Mouse (Mus musculus): ENCODE data around the gene Ntm. TPM values are rescaled to one million over a fixed set of nuclear protein-coding genes. Genes with fewer than 3 reads are reported as not detected.
A peak's percentile ranks its signal among the peaks of the same experiment; 100 is the strongest.

The Ntm gene
- total RNA-seq, 2 experiments from 2014 or later: 136 to 166 TPM

DNA sequence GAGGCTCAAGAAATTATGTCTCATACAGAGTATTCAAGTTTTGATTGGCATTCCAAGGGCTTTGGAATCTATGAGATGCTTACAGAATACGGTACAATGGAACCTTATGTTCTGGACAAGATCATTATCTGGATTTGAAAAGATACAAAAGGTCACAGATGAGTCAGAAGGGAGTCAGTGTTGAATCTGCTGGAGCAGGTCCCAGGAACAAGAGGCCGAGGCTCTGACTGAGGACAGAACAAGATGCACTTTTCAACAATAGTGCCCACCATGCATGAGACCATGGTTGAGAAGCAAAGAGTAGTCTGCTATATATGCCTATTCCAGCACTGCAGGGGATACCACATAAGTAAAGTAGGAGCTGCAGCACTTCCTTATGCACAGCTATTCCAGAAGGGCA is 710.1 kb downstream of the Ntm start:
- no peak for DNase-seq (ENCODE audit: low spot score in 2 of 2)

DNA sequence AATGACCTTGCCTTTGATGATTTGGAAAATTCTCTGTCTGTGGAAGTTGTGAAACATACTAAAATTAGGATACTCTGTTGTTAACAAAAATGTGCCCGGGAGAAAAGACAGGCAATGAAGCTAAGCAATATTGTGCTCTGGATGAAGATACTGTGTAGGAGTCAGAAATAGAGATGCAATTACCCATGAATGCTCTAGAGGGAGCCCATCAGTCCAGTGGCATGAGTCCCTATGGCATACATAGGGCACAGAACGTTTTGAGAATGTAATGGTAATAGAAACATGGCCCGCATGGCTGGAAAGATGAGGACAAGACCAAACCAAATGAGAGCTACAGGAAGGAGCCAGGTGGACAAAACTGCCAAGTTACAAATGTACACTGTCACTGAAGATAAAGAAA is 712.1 kb downstream of the Ntm start:
- DNase-seq (ENCODE audit: low spot score in 2 of 2): no peak

DNA sequence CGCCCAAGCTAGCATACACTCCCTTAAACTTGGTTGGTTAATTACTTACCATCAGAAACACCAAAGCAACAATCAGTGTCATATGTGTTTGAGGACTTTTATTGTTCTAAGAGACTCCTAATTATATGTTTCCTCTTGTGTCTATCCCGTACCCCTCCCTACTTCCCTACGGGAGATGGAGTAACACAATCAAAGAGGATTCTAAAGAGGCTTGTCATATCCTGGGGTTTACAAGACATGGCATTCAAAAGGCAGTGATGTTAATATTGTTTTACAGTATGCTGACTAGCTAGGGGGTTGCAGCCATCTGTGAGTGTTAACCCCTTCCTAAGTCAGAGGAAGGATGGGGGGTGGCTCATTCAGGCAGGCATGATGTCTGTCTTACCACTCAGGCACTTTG is 715.1 kb downstream of the Ntm start:
- DNase-seq (ENCODE audit: low spot score in 2 of 2): no peak

DNA sequence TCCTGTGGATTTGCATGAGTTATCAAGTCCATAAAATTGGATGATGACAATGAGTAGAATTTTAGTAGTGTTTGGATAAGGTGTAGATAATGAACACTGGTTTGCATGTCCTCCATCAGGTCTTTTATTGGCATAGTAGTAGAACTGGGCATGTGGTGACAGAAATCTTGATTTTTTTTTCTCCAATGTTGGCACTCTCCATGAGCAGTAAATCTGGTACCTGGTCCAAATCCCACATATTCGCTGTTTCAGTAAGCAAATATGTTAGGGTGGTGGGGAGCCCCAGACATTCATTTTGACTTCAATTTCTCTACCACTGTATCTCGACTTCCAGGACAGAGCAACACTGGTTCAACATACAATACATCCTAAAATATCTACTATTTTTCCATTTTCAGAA is 718.9 kb downstream of the Ntm start:
- no peak for DNase-seq (ENCODE audit: low spot score in 2 of 2)

DNA sequence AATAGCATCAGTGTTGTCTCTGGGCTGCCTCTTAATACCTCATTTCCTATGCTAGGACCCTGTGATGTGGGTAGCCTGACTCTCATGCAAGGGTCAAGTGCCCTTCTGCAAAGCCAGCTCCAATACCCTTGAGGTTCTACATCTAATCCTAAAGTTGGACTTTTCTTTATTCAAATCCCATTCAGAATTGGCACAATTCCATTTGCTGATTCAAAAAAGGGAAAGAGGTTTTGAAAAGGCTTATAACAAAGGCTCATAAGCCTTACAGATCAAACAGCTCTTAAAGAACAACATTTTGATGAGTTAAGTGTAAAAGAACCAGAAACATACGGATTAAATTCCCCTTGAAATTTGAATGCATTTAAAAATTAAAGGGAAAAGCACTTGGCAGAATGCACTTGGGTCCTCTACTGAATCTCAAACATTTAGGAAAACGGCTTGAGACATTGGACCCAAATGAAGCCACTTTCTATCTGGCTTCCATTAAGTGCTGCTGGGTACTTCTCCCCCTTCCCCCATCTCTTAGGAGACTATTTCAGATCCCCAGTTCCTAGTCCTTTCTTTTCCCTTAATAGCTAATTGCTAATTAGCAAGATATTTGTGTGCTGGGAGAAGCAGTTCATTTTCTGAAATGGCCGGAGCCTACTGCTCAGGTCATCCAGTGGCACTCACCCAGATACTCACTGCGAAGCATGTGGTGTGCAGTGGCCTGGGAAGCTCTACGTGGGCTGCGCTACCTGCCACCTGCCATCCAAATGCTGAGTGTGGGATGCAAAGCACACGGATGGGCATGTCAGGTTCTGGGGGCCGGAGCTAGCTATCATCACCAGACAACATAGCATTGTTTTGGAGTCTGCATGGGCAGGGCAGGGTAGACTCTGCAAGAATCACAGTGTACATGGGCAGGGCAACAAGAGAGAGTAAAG is 720.2 kb downstream of the Ntm start:
- no peak for DNase-seq (ENCODE audit: low spot score in 2 of 2)

DNA sequence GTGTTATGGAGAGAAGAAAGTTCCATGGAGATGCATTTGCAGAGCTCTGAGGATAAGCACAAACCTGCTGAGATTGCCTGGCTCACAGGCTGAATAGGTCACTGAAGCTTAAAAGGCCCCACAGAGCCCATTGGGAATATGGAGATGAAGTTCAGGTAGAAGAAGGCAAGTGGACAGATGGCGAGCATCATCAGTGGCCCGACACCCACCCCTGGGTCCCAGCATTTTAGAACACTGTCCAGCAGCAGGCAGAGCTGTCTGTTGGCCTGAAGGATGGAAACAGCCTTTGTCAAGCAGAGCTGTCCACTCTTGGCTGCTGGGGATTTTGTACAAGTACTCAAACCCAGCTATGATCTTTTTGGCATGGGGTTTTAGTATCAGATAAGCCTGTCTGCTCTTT is 722.1 kb downstream of the Ntm start:
- no peak for DNase-seq (ENCODE audit: low spot score in 2 of 2)

DNA sequence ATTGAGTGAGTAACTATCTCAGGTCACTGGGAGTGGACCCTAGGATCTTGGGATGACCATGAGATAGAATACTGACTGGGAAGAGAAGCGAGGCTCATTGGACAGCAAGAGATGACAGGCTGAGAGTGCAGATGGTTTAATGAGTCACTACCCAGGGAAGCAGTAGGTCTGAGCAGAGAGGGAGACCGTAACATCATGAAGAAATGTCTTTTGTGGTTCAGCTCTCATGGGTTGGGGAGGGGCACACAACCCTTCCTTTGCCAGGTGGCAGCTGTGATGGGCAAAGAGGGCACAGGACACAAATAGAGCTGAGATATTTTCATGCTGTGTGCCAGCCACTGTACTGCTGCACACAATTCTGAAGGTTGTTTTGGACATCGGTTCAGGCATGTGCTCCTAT is 724.0 kb downstream of the Ntm start:
- DNase-seq (ENCODE audit: low spot score in 2 of 2): no peak

DNA sequence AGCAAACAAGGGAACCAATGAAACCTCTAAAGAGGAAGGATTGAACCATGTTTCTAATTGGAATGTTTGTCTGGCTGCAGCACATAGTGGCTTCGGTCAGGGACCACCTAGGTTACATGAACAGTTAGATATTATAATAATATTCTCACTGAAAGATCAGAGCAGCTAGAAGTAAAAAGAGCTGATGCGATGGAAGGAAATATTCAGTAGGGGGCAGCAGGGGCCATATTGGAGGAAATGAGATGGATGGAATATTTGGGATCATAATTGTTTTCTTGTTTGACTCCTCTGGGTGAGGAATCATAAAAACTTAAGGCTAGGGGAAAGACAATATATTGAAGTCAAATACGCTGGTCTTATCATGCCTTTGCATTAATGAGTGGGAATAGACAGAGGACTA is 726.2 kb downstream of the Ntm start:
- no peak for DNase-seq (ENCODE audit: low spot score in 2 of 2)

DNA sequence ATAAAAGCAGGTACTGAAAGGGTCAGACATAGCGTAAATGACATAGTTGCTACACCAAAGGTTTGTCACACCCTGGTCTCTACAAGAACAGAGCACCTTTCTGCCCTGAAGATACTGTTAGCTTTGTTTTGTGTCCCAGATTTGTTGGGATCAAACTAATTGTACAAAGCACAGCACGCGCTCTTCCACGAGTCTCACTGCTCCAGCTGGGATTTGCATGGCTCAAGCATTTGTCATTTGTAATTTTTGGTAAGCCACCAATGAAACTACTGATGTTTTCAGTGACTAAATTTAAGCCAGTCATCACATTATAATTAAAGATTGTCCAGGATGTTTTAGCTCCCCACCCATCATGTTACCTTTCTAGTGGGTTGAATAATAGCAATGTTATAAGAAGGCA is 735.2 kb downstream of the Ntm start:
- peak in 1 of 2 experiments; percentile 55 for DNase-seq (ENCODE audit: low spot score in 2 of 2)

DNA sequence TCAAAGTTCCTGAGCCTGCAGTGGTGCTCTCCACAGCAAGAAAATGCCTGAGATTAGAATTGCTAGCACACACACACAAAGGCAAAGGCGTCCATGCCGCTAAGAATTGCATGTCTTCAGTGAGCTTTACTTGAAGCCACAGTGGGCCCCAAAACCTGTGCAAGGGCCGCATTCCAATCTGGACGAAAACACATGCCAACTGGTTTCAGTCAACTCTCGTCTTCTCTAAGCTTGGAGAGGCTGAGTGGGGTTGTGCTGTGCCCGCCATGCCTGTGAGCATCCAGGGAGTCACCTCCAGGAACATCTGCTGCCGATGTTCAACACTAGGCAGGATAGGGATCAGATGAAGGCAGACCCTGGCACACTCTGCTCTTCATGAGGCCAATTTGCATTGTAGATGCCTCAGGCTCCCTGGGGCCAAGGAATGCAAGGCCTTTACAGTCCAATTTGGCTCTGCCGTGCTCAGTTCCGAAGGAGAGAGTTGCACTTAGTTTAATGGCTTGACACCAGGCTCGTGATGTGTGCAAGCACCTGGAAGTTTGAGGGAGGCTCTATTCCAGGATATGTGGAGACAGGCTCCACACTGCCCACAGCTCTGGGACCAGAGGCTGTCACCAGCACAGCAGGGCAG is 739.9 kb downstream of the Ntm start:
- DNase-seq (ENCODE audit: low spot score in 2 of 2): no peak

DNA sequence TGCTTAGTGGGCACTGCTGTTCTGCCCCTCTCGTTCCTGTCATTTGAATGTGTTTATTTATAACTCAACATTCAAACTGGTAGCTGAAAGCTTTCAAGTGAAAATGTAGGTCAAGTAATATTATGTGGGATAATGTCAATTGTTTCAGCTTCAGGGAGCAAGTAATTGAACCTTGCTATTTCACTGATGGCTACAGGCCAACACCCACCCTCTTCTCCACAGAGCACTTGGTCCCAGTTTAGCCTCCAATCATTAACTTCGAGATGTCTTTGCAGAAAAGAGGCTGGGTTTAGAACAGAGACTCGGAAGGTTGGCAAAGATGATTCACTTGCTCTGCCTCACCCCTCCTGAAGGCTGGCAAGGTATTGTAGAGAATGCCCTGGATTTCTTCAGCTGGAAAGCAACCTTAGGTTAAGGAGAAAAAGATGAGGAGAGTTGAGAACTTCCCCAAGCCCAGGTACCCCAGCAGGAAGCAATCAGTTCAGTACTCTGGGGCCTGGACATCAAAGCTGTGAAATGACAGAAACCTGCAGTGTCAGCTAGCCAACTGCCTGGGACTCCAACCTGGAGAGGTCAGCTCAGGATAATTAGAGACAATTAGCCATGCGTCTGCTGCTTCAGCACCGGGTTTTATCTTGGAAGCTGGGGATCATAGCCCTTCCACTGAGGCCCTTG is 741.9 kb downstream of the Ntm start:
- no peak for DNase-seq (ENCODE audit: low spot score in 2 of 2)

DNA sequence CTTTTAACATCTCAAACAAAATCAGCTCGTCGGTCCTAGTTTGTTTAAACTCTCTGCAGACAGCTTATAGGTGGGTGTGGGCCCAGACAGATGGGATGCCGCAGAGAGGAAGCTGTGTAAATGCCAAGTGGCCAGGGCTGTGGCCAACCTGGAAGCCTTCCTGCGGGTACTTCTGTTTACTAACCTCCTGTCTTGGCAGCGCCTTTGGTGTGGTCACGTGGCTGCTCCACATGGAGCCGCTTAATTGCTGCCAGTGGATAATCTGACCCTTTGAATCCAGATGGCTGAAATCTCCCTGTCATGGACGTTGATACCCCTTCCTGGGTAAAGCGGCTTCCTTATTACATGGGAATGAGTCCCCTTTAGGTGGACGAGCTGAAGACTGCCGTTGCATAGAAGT is 742.4 kb downstream of the Ntm start:
- peak in 1 of 2 experiments; percentile 63 for DNase-seq (ENCODE audit: low spot score in 2 of 2)

DNA sequence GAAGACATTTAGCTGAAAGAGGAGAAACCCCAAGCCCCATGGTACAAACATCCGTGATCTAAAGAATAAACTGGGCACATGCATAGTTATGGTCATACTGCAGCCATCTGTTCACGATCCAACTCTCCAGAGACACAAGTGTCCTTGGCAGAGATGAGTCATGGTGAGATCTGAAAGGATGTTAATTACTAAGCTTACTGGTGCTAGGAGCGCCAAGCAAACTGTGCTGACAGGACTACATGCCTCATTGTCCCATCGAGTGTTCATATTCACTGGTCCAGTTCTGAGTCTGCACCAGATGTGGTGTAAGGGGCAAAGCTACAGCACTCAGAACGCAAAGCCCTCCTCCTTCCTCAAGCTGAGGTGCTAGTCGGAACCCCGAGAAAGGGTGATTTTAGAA is 745.0 kb downstream of the Ntm start:
- DNase-seq (ENCODE audit: low spot score in 2 of 2): no peak

DNA sequence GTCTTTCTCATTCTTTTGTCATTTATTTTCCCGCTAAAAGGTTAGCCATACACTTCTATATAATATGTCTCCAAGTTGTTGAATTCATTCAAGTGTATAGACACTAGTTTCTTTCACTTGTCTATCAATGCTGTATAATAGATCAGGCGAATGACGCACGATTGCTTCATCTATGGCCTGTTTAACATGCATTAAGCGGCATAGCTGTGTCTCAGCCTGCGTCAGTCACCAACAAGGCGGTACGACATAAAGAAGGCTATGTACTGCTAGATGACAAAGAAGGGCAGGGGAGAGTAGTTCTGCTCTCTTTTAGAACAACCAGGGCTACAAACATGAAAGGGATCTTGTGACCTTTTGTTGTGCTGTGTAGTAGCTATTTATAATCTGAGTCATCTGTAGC is 746.4 kb downstream of the Ntm start:
- DNase-seq (ENCODE audit: low spot score in 2 of 2): no peak

DNA sequence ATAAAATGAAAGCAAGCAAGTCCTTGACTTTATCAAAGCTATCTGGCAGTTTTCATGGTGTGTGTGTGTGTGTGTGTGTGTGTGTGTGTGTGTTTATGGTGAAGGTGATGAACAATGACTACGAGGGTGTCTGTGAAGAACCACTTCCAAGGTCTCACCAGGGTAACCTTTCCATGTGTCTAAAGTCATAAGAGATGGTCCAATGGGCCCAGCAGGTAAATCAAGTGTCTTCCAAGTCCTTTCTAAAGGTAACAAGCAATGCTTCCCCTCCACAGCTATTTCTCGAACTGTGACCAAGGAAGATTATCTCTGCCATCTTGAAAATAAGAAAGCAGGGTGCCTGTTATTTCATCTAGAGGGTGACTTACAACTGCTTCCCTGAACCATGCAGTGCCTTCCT is 747.1 kb downstream of the Ntm start:
- DNase-seq (ENCODE audit: low spot score in 2 of 2): no peak

DNA sequence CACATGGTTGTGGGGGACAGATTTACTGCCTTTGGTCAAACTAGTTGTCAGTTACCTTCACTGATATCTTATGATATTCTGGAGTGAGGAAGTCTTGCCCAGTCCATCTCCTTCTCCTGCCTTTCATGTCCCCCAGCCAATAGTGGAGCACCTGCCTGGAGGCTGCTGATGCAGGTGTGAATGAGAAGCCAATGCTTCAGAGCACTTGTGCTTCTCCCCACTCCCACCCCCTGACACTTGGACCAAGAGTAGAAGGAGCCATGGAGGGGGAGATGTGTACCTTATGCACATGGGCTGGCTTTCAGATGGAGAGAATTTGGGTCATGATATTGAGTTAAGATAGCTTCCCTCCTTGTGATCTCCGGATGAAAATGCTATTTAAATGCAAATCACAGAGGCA is 747.7 kb downstream of the Ntm start:
- DNase-seq (ENCODE audit: low spot score in 2 of 2): no peak

DNA sequence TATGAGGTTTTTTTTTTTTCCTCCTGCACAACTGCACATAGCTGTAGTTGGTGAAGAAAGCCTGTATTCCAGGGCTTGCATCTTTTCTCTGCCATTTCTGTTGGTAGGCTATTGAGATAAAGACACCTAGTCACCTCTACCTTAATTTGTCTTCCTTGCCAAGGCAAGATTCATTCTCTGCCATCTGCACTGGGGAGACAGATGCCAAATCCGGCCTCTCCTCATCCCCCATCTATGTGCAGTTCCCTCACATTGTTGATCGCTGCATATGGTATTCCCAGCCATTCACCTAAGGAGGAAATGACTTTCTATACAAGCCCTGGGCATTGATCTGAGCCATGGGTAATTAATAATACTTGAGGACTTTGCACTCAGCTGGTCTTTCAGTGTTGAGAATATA is 753.7 kb downstream of the Ntm start:
- DNase-seq (ENCODE audit: low spot score in 2 of 2): no peak

DNA sequence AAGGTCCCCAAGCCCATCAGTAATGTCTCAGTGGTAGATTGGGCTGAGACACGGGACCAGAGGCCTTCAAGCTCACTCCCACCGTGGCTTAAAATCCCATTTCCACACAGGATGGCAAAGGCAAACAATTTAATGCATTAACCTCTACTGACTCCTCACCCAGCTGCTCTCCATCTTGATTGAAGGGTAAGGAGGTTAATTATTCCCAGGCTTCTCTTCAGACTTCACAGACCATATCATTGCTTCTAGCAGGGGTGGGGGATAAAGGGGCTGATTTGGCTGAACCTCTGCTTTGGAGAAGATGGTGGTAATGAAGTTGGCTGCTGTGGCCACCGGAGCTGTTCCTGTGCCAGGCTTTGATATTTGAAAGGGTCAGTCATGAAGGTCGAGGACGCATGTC is 754.8 kb downstream of the Ntm start:
- no peak for DNase-seq (ENCODE audit: low spot score in 2 of 2)

DNA sequence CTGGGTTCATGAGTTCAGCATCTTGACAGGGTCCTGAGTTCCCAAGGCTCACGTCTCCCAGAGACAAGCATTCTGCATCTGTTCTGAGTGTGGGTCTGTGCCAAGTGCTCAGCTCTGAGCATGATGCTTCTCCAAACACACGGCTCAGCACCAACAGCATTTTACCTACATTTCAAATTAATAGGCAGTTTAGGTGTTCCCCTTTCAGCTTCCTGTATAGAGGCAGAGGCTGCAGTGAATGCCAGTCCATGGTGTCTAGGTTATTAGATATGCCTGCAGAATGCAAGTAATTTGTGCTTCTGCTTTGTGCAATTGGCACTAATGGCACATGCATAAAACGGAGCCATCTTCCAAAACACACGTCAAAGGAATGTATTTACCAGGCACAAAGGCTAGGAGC is 757.3 kb downstream of the Ntm start:
- no peak for DNase-seq (ENCODE audit: low spot score in 2 of 2)

DNA sequence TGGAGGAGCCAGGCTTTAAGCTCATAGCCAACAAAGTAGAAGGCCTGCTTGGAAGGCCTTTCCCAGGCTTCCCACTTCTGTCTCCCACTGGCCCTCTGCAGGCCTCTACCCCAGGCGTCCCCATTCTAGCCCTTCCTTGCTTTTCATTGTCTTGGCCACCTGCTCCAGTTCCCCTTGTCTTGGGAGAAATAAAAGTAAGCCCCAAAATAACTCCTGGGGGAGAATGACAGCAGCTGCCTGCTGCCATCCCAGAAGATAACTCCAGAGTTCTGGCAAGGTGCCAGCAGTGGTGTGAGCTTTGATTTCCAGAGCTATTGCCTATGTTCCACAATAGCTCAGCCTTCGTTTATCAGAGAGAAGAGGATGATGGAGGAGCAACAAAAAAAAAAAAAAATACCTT is 760.7 kb downstream of the Ntm start:
- no peak for DNase-seq (ENCODE audit: low spot score in 2 of 2)

DNA sequence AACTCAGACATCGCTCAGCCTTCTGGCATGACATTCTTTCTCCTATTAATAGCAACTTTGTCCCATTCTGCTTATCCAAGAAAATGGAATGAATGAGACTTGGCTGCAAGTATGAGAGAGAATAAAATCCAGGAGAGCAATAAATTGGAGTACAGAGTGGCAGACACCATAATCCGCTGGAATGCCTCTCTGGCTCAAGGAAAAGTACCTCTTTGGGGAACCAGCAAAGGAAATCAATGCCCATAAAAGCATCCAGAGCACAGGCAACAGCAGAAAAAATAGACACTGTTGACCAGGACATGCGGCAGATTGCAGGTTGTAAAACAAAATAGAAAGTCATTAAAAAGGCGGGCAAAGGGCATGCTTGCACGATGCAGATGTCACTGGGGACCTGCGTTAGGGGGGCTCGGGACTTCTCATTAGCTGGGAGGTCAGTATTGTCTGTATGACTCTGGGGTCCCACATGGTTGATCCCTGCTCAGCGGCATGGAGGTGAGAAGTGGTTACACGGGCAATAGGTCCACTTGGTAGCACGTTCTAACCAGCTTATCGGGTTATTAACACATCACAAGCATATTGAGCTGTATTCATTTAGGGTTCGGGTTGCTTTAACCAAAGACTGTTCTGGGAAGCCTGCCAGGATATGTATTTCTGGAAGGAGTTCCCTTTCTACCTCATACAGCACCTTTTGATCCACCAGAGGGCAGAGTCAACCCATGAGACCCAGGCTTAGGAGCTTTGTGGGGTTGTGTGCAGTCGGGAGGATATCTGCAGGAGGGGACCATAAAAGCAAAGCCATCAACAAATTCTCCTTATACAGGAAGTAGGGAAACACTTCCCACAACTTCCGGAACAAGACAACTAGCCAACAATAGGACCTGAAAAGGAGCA is 761.5 kb downstream of the Ntm start:
- peak in 1 of 2 experiments; percentile 62 for DNase-seq (ENCODE audit: low spot score in 2 of 2)

Measured in layer of hippocampus, postnatal 14 days (tissue).